Mouse (Mus musculus) embryonic fibroblast, embryonic 13.5 days (primary cell): ENCODE results near the gene Aunip.

ENCODE experiments used
- CTCF ChIP-seq: IDR thresholded peaks from 2 replicates; pipeline ENCODE4 v1.5.1; 2011; ENCODE audit warnings: mild to moderate bottlenecking, control low read depth, low read length, moderate library complexity, borderline replicate concordance; ENCODE audit not compliant: insufficient read depth
- POLR2A ChIP-seq: IDR thresholded peaks from 2 replicates; pipeline ENCODE4 v1.6.1; 2011; ENCODE audit warnings: low read depth, mild to moderate bottlenecking, control low read depth, low read length, moderate library complexity

- TF ChIP-seq CTCF (no peak), POLR2A (no peak)
These were observed 6.2 kb downstream of the Aunip start for GRCm38 (mm10) chr4:134516981-134517380.
